Mouse (Mus musculus) right cerebral cortex, postnatal 36 days (tissue): Measurements from ENCODE around the gene Btg2.
A peak's percentile ranks its signal among the peaks of the same experiment; 100 is the strongest.

Experiments
- DNase-seq, 2 experiments: peaks; one replicate each; pipeline ENCODE4 v3.0.0; 2022; ENCODE audit warnings: low spot score in 2 of 2, mixed read lengths in 1 of 2

Gene Btg2

DNA sequence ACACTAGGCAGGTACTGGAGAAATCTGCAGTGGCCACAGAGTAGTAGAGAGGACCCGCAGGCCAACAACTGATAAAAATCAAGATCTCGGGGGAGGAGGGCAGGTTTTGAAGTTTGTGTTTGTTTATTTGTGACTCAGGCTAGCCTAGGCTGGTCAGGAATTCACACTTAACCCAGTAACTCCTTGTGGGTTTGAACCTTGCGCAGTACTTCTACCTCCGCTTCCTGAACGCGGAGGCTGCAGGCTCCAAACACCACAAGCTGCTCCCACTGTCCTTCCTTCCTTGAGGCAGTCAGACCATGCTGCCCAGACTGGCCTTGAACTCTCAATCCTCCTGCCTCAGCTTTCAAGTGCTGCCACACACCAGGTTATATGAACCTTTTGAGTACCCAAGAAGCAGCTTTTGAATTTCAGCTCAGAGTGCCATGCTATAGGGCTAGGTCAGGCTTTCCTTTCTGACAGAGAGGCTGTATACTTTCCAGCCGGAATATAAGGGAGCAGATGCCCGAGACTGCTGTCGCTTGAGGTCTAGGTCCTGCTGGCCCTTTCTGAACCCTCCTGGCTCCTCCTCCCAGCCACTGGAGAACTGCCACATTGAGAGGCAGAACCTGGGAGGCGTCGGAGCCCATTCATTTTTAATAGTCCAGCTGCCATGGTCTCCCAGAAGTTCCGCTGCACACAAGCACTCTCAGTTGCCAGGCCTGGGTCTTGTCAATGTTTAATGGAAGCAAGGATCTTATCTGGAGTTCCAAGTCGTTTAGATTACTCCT, 19.2 kb upstream of the Btg2 start:
- no peak for DNase-seq

DNA sequence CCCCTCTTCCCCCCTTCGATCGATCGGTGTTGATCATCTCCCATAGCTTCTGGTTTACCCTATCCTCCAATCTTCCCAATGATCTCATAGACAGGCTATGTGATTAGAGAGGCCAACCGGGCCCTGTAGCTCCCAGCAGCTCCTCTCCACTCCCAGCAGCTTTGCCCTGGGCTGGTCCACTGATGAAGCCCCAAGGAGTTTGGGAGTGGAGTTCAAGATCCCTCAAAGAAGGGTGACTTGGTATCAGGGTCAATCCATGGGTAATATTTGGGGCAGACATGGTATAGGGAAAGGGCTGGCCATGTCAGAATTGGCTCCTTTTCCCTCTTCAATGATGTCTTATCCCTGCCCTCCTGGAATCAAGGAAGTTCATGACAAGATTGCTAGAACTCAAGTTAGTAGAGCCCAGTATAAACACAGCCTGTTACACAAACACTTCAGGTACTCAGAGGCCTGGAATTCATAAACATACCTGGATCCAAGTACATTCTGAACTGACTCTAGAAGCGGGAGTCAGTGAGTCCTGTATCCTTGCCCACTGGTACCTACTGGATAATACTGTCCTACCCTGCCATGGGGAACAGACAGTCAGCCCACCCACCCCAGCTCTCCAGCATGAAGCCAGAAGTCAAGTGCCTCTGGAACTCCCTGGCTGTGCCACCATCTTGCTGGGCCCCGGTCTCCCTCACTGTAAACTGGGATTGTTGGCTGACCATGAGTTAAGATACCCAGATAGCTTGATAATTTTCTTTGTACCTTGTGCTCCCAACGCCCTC, 18.3 kb upstream of the Btg2 start:
- DNase-seq: no peak

DNA sequence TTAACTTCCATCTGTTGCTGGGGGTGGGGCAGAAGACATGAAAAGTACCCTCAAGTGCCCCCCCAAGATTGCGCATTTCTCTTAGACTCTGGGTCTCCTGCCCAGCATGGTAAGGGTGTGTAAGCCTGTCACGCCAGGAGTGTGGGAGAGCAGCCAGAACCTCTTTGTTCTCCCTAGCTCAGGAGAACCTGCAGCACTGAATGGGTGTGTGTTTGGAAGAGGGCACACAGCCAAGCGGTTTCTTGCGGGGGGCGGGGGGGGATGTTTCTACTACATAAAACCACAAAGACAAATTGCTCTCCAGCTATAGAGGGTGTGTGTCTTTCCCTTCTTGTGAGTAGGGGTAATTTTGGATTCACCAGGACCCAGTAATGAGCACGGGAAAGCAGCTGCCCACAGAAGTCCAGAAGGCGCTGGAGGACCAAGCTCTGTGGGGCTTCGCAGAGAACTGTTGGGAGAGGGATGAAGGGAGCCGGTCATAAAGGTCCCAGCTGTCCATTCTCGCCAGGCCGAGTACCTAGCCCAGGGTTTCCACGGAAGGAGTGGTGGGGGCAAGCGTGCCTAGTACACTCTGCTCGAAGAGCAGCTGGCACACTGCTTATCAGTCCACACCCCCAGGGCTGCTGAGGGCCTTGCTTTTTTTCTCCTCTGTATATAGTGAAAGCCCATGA, 17.5 kb upstream of the Btg2 start:
- DNase-seq: no peak

DNA sequence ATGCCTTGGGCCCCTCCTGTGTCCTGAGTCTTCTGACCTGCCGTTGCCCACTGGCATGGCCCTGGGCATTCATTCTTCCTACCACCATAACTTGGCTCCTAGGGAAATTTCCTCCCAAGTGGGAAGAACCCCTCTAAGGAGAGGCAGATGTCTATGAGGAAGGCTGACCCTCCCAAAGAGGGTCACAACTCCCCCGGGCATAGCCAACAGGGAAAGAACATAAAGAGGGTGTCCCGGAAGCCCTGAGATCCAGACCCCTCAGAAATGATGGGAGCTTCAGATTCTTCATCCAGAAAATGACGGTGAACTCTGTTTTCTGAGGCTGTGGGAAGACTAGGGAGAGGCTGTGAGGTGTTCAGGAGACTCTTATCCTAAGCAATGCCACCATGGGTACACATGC, 16.8 kb upstream of the Btg2 start:
- no peak for DNase-seq

DNA sequence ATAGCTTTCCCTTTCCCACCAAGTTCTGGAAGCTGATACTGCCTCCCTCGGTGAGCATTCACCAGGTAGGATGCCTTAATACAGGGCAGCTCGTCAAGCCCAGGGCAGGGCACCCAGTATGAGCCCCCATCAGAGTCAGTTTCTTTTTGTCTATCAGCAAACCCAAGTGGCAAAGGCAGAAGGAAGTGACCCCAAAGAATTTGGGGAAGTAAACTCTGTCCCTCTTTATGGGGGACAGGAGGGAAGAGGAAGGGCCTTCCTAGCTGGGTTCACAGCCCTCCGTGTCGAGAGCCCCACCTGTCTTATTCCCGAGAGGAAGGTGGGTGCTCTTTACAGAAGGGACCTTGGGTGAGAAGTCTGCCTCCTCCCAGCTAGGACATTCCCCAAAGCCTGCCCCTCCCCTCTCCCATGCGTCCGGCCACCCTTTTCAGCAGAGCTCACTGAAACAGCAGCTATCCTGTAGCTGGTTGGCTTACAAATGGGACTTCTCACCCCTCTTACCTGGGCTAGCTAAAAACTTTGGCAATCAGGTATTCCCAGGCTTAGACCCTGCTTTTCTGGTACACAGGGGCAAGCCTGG, 16.2 kb upstream of the Btg2 start:
- DNase-seq: no peak

DNA sequence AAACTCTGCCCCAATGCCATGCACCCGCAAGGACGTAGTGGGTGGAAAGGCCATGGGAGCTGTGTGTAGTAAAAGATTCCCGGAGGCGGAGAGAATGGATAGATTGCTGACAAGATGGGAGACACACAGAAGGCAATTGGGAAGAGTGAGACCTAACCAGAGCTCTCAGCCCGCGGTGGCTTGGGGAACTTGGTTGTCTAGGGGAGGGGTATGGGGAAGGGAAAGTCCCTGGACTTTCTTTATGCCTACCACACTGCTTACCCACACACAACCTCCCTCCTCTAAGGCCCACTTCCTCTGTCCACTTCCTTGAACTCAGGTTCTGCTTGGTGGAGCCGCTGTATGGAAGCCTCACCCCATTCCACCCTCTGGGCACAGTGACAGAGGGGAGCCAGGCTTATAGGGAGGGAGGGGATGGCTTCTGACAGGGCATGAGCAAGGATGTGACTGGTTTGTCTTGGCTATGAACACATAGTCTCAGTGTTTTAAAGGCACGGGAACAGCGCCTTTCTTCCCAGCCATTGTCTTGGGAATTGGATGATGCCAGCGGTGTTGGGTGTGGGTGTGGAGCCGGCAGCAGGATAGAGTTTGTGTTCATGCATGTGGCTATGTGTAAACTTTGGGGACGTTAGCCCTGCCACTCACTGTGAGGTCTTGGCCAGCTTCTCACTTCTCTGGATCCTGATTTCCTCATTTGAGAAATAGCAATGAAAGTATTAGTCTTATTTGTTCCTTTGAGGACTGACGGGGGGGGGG, 15.0 kb upstream of the Btg2 start:
- no peak for DNase-seq

DNA sequence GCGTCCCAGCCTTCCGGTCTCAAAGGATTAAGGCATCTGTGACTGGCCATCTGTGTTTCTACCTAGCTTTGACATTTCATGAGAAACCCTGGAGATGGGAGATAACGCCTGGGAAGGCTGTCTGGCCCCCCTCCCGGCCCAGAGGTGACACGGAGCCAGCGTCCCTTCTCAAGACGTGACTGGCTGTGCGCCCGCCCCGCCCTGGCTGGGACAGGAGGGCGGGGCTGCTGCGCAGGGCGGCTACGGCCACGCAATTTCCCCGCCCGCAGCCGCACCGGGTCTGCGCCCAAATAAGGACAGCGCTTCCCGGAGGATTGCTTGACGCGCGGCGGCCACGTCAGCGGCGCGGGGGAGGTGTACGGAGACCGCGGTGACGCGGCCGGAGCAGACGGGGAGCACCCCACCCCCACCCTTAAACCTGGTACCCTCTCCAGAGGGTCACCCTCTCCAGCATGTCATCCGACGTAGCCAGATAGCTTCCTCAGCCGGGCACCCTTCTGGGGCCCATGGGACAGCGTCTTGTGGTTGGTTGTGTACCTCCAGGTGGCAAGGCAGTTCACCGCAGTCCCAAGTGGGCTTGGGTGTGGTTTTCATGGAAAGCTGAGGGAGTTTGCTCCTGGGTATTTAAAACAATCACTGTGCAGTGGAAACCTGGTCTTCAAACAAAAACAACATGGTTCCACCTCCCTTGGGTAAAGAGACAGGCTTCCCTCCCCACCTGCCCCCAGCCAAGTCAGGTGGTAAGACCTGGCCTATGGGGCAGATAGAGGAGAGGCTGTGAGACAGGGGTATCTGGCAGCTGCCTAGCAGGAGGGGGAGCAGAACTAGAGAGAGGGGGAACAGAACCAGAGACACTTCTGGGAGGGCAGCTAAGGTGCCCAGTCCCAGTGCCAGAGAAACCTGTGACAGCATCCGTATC, 14.2 kb upstream of the Btg2 start:
- DNase-seq: peak; percentile 86 to 90

DNA sequence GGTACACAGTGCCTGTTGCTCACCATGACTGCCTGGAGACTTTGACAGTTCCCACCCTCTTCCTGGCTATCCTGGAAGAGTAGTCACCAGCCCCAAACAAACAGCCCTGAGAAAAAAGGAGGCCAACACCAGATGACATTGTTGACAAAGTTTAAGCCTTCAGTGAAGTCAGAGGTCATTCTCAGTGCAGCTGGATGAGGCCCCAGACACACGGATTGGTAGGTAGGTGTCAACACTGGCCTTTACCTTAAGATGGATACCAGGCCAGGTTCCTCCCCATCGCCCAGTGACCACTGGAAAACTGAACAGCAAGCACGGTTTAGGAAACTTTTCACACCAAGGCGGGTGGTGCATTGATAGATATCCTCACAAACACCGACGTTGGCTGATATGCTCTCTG, 13.4 kb upstream of the Btg2 start:
- DNase-seq: no peak

DNA sequence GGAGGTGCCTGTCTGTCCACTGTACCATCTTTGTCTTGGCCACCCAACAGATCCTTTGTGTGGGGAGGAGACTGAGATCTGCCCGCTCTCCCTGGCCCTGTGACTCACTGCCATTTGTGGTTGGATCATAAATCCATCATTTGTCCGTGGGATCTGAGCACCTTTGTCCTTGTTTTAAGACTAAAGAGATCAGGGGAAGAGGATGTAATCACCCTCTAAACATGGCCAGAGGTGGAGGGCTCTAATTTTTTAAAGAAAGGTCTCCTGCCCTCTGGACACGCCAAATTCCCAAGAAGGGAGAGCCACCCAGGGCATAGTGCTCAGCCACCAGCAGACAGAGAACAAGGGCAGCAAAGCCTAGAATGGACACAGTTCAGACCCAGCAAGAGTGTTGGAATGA, 12.9 kb upstream of the Btg2 start:
- no peak for DNase-seq

DNA sequence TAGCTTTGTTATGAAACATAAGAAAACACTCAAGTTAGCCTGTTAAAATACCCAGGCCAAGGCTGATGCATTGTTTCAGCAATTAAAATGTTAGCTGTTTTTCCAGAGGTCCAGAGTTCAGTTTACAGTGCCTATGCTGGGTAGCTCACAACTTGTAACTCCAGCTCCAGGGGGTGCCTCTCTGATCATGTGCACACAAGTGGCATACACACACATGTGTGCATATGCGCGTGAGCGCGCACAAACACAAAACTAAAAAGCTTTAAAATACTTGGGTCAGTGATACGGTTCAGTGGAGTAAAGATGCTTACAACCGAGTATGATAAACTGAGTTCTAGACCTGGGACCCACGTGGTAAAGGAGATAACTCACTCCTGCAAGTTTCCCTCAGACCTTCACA, 10.2 kb upstream of the Btg2 start:
- DNase-seq: no peak

DNA sequence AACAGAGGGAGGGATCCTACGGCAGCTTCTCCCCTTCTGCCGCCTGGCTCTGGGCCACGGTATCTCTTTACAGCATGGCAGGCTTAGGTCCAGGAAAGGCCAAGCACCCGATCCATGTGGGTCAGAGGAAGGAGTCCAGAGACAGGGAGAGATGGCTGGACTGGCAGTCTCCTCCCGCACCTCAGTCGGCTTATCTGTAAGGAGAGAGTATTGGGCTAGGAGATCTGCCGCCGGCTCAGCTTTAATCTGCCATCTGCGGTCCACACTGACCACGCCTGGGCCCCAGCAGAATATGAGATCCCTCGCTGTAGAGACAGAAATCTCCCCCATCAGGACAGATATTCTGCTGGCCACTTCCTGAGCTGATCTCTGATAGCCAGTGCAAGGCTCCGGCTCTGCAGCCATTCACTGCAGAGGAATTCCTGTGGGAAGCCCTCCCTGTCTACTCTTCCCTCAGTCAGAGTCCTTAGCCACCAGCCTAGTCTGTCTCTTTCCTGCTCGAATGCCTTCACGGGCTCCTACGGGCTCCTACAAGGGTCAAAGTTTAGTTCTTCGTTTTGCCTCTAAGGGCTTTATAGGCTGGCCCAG, 8.0 kb upstream of the Btg2 start:
- DNase-seq: no peak

DNA sequence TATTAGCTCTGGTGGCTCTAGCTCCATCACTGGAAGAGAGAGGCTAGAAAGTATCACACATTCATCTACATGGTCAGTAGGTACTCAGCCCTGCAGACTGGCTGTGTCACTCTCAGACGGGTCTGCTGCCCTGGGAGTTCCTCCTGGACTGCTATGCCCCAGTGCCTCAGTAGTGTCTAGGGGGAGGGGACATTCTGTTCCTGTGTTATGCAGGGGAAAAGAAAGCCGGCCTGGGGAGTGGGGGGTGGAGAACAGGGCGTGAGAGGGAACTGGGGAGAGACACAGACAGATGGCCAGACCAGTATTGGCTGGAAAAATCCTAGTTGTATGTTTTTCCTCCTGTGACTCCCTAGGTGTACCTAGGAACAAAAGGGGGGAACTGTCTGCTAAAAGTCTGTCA, 7.1 kb upstream of the Btg2 start:
- no peak for DNase-seq

DNA sequence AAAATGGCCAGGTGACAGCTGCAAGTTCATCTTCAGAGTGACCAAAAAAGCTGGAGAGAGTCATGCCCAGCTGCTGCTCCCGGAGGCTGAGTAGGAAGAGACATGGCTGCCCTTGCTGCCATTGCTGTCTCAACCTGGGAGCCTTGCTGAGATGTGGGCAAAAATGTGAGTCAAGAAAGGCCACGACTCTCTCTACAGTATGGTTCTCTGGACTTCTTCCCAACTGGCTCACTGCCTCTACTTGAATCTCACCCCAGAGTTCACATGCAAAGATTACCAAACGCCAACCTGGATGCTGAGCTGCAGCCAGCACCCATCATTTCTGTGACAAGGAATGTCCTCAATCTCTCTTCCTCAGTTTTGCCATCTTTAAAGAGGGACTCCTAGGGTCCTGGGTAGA, 5.2 kb upstream of the Btg2 start:
- DNase-seq: no peak

DNA sequence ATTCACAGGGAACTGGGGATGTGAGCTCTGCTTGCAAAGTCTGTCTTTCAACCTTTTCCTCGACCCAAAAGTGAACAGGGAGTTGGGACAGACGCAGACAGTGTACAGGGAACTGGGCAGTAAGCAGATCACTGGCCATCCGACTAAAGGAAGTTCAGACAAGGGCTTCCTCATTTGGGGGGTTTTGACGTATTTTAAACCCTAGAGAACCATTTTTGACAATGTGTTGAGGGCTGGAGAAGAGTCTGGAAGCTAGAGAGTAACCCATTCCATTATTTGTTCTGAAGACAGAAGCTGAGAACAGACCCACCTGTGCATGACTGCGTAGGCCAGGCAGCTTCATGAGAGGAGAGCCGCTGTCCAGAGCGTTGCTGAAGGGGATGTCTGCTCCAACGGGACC, 4.8 kb upstream of the Btg2 start:
- no peak for DNase-seq

DNA sequence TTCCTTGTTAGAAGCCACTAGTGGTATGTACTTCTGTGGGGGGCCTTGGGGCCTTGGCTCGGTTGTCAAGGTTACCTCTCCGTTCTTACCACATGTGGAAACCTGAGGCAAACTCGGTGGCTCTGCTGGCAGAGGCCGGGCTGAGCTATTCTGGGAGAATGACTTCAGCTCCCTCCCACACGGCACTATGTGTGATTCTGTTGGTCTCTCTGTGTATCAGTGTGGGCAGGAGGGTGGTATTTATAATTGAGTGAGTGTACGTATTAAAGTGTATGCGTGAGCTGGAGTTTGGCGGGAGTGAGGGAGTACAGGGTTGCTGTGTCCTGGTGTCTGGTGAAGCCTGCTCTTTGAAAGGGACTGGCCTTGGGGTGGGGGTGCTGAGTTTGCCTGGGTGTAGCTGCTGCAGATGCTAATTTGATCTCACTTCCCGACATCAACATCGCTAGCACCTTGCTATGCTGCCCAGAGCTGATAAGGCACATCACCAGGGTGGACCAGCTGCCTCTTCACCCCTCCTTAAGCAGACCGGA, 4.1 kb upstream of the Btg2 start:
- DNase-seq: peak; percentile 83 to 89

DNA sequence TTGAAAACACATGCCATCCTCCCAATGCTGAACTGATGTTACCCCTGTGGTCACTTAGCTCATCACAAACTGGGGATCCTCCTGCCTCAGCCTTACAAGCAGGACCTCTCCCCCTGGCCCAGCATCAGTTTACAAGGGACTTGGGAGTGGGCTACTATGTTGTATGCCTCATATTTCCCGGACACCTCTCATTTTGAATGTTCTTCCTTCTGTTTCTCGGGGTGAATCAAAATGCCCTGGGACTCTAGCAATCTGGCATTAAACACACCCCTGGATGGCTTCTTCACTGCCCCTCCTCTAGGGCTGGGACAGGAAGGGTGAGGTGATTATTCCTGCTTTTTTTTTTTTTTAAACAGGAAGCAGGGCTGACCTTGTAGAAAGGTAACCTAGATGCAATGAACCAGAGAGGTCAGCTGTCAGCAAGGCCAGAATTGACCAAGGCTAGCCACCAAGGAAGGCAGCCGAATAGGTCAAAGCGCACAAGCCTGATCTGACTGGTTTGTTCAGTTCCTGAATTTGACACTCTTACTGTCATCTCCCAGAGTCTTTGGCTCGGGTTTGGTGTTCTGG, 2.0 kb upstream of the Btg2 start:
- no peak for DNase-seq

DNA sequence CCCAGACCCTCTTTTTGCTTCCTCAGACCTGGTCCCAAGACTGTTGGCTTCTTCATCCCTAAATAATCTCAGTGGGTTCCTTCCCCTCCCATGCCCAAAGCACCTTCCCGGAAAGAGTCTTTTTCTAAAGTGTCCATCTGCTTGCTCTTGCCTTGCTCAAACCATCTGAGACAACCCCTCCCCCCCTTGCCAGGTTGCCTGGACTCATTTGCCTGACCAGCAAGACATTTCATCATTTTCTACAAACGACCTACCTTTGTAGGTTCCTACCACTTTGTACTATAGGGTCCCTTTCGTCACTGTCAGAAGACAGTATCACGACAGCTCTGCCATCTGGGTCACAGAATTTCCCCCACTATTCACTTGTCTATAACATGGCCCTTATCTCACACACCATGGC, 1.5 kb upstream of the Btg2 start:
- no peak for DNase-seq

DNA sequence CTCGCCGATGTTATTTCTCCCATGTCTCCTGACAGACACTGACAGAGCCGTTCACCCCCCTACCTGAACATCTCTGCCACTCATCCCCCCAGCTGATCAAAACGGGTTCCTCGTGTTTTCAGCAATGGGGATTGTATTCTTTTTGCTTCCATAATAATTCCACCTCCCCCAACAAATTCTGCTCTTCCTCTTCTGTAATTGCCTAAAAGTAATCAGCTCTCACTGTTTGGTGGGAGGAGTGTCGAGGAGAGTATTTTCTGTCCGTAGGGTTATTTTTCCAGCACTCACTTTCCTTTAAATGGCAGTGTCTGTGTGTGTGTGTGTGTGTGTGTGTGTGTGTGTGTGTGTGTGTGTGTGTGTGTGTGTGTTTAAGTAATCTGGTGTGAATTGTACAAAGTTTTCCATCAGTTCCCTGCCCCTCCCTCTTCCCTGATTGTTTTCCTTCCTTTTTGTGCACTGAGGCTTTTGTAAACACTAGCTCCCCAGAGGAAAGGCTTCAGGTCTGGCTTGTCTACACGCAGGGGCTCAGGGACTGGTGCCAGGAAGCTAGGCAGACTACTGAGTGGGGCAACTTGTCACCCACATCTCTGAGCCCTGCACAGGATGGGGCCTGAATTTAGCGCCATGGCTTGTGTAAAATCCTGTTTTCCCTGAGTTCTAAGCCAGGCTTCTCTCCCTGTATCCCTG, 700 bp upstream of the Btg2 start:
- no peak for DNase-seq
